Mouse (Mus musculus) thymus, postnatal 10 days (tissue): ENCODE data around the gene Sar1a.

ENCODE experiments used
- DNase-seq, 2 experiments: peaks; one replicate each; pipeline ENCODE4 v3.0.0; 2021; ENCODE audit warnings: low spot score in 2 of 2

The Sar1a gene

DNA sequence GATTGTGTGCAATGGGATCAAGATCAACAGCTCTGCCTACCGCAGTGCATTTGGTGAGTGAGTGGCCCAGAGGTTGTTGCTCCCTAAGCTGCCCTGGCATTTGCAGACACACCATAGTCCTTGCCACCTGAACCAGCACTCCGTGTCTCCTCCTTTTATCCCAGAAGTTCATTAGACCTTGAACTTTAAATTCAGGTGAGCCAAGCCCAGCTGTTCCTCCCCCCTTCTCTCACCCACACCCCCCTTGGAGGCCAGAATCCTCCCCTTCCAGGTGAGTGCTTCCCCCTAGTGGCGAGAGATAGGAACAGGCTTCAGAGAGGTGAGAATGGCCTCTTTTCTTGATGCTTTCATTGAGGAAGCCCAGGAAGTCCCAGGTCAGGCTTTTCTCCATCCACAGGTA, 54.3 kb downstream of the Sar1a start:
- peak; percentile 5 to 47 for DNase-seq

DNA sequence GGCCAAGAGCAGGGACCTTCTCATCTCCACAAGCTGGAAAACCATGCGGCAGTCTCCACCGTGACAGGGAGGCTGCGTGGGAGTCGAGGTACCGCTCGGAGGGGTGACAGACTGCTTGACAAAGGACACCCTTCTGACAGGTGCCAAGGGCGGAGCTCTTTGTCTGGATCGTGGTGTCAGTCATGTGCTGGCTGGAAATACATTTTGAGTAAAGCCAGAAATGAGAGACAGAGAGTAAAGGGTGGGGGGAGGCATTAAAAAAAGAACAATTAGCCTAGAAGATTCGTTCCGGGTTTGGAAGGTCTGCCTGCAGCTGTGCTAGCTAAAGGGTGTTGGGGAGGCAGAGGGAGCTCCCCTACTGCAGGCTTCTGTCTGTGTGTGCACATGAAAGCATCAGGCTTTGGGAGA, 56.6 kb downstream of the Sar1a start:
- no peak for DNase-seq

DNA sequence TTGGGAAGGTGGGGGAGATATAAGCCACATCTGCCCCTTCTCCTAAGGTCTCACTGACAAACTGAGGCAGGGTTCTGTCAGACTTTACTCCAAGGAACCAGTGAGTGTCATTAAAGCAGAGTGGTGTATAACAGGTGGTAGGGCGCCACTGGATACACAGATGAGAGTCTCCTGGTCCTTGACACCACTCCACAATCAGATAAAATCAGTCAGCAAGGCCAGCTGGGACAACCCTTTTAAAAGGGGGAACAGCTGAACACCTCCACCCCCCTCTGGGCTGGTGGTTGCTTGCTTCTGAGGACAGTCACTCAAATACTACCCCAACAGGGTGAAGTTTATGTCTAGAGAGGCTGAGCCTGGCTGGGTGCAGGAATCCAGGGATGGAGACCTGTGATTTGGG, 57.4 kb downstream of the Sar1a start:
- no peak for DNase-seq

DNA sequence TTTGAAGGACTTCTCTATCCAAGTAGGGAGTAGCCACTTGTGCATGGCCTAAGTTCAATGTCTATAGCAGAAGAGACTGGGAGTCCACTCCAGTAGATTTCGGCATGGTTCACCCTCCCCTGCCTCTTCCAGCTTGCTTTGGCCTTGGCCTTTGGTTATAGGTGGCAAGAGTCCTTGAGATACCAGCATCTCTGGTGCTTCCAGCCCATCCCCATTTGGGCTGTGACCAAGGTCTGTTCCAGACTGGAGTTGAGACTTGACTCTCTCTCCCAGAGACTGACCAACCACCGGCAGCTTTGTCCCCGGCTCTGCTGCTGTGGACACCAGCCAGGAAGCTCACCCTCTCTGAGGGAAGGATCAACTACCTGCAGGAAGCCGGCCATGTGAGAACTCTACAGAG, 58.0 kb downstream of the Sar1a start:
- DNase-seq = no peak

DNA sequence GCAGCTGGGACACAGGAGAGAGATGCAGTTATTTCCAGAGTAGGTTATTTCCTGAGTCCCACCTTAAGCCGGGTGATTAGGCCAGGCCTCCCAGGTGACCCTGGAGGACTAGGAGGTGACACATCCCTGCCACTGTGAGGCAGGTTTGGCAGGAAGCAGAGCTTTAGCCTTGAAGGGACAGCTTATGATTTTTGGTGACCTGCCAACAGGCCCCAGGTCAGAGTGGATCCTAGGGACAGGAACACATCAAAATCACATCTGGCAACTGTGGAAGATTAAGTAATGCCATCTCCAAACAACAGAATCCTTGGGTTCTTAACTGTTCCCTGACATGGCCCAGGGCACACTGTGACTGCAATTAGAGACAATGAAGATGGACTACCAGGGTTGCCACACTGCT, 61.2 kb downstream of the Sar1a start:
- DNase-seq = no peak

DNA sequence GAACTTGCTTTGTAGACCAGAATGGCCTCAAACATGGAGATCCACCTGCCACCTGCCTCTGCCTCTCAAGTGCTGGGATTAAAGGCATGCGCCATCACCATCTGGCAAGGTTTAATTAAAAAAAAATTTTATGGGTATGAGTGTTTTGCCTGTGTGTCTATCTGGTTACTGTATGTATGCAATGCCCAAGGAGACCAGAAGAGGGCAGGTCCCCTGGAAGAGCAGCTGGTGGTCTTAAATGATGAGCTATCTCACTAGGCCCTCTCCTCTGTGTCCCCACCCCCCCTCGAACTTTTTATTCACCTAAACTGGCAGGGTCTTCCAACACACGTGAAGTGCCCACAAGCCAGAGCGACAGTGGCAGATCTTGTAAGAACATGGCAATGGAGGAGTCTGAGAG, 61.8 kb downstream of the Sar1a start:
- DNase-seq = no peak

DNA sequence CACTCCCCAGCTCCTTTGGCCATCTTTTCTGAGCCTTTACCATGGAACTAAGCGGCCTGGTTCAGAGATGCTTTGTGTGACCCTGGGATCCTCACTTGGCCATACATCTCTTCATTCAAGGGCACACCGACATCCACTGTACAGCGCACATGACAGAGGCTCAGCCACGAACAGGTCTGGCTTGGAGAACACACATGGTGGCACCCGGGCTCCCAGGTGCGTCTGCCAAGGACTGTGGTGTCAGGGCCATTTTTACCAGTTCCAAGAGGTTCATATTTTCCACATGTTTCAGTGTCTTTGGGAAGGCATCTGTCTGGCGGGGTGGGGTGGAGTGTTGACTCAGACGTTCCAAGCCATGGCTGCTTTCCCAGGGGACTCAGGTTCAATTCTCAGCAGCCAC, 62.2 kb downstream of the Sar1a start:
- DNase-seq = no peak
